Mouse (Mus musculus) kidney, postnatal 0 days (tissue): ENCODE measurements around the gene Wdr38. TPM values are rescaled to one million over a fixed set of nuclear protein-coding genes. Genes with fewer than 3 reads are reported as not detected.
"Not testable (repeated sequence)": the region's sequence is repeated elsewhere in the genome, so short reads cannot be mapped to it uniquely, and the experiment has no call there.

Experiments used
- ATAC-seq: fragments of 200-750 bp; cut with Nextera tagmentation; replicated peaks from 2 replicates; pipeline ENCODE4 v1.8.0; 2017; ENCODE audit warnings: low read depth, moderate number of reproducible peaks, moderate TSS enrichment, moderate library complexity; ENCODE audit not compliant: low FRiP score
- DNase-seq: peaks from one replicate; pipeline ENCODE4 v3.0.0-alpha.2; 2016; ENCODE audit warnings: low spot score
- H3K27ac ChIP-seq: fragments of 300-500 bp; sonication (generic); 2 replicates; pipeline ENCODE4 v1.5.1; 2014; ENCODE audit warnings: mild to moderate bottlenecking
- H3K27me3 ChIP-seq: fragments of 300-500 bp; sonication (generic); 2 replicates; pipeline ENCODE4 v1.6.1; 2014; ENCODE audit warnings: low read length, mixed read lengths; ENCODE audit not compliant: insufficient read depth
- H3K36me3 ChIP-seq: fragments of 300-500 bp; sonication (generic); 2 replicates; pipeline ENCODE4 v1.6.1; 2014; ENCODE audit warnings: low read length, mixed read lengths; ENCODE audit not compliant: insufficient read depth
- H3K4me1 ChIP-seq: fragments of 300-500 bp; sonication (generic); replicated peaks from 2 replicates; pipeline ENCODE4 v1.6.1; 2014; ENCODE audit warnings: antibody characterized with exemption, low read length, mixed read lengths; ENCODE audit not compliant: insufficient read depth
- H3K4me2 ChIP-seq: fragments of 300-500 bp; sonication (generic); 2 replicates; pipeline ENCODE4 v1.6.1; 2014; ENCODE audit warnings: mild to moderate bottlenecking, low read length, moderate library complexity, mixed read lengths
- H3K4me3 ChIP-seq: fragments of 300-500 bp; sonication (generic); replicated peaks from 2 replicates; pipeline ENCODE4 v1.5.1; 2014; ENCODE audit warnings: low read depth, low read length
- H3K9ac ChIP-seq: fragments of 300-500 bp; sonication (generic); 2 replicates; pipeline ENCODE4 v1.6.1; 2014; ENCODE audit warnings: low read depth, low read length
- H3K9me3 ChIP-seq: fragments of 300-500 bp; sonication (generic); replicated peaks from 2 replicates; pipeline ENCODE4 v1.6.1; 2016; ENCODE audit warnings: low read length, inconsistent platforms, mixed read lengths
- CTCF ChIP-seq: IDR thresholded peaks from 2 replicates; pipeline ENCODE4 v1.5.1; 2016; ENCODE audit warnings: antibody characterized with exemption, low read depth, mild to moderate bottlenecking, moderate library complexity
- WGBS: fragments of 180-500 bp; shearing (Covaris S2); extraction: QIAGEN DNeasy Blood & Tissue Kit; methylation state at CpG from one replicate; pipeline ENCODE4 v1.1.7; 2014; 5-methylcytosine and 5-hydroxymethylcytosine counted together
- polyA plus RNA-seq: library from polyadenylated mRNA; unstranded; fragments of >200 nt; fragmentation: Nextera tagmentation; extraction: Ambion mirVana; gene quantifications from 2 replicates; pipeline ENCODE4 v1.2.1, GENCODE M21; 2015

The Wdr38 gene
- polyA plus RNA-seq, 1 experiment from 2014 or later: 1.5 TPM

GRCm38 (mm10) chr2:39007865-39008264, 10.6 kb downstream of the Wdr38 start:
- Histone ChIP-seq H3K27ac (peak overlapping the region; percentile 97), H3K4me3 (peak overlapping the region; percentile 91), H3K9ac (peak overlapping the region; percentile 92), H3K36me3 (peaks cover 4% of the 10 kb centered on the region; the same call in 1 of the 2 replicates), H3K9me3 (no peaks in the 10 kb centered on the region), H3K27me3 (no peaks in the 10 kb centered on the region), H3K4me1 (peaks cover 16% of the 10 kb centered on the region), H3K4me2 (peak overlapping the region; percentile 94)
- TF ChIP-seq CTCF: peak; percentile 36
- under 1% methylated on average over 38 of the region's 44 CpGs for WGBS
- ATAC-seq (peak; percentile 87), DNase-seq (peak; percentile 96)

DNA sequence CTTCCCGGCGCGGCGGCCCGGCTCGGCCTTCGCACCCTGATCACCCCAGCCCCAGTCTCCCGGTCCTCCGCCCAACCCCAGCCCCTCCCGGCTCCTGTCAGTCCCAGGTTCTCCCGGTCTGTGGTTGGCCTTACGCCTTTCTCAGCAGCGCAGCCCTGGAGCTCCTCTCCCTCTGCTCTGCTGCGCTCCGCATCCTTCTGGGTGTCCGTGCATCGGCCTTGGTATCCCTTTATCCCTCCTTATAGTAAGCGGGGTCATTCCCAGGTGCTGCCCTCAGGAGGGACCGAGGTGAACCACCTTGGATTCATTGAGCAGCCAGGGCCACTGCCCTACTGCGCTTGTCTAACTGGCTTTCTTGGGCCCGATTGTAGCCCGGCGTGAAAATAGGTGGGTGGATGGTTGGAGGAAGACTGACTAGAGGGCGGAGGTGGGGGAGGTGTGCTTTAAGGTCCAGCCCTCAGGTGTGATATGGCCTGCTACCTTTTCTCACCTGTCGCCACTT, 11.1 kb downstream of the Wdr38 start:
- DNase-seq (peak; percentile 46), ATAC-seq (peak; percentile 62)
- H3K9me3 ChIP-seq: no peaks in the 10 kb centered on the region
- 0 out of 2 replicates have a peak, but pooled peaks have one; percentile 1 for TF ChIP-seq CTCF
- H3K36me3 ChIP-seq: peaks cover 3% of the 10 kb centered on the region
- H3K4me1 ChIP-seq: peaks cover 12% of the 10 kb centered on the region
- peak overlapping the region; percentile 91 for H3K4me3 ChIP-seq
- WGBS: under 1% methylated on average over 25 of the region's 25 CpGs
- peak overlapping the region; percentile 94 for H3K4me2 ChIP-seq
- H3K27ac ChIP-seq: peak overlapping the region; percentile 97
- no peaks in the 10 kb centered on the region for H3K27me3 ChIP-seq
- peak overlapping the region; percentile 92 for H3K9ac ChIP-seq

DNA sequence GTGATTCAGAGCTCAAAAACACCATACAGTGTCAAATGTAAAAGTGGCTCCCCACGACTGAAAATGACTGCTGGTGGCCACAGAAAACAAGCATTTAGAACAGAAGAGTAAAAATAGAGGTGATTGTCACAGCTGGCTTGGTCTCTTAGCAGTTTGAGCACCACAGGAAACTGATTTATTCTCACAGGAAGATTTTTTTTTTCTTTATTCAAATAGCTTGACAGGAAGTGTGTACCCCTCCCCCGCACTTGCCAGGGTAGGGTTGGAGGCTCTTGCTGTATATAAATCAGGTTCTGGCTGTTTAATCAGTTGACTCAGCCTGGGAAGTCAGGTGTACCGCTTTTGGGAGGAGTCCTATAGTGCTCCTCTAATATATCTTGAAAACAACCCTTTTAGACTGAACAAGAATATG, 11.7 kb downstream of the Wdr38 start:
- Histone ChIP-seq H3K4me3 (peak overlapping the region; percentile 91), H3K36me3 (peaks cover 8% of the 10 kb centered on the region), H3K27ac (peak overlapping the region; percentile 97), H3K27me3 (no peaks in the 10 kb centered on the region), H3K9ac (peak overlapping the region; percentile 92), H3K9me3 (no peaks in the 10 kb centered on the region), H3K4me1 (peaks cover 6% of the 10 kb centered on the region), H3K4me2 (peak overlapping the region; percentile 94)
- no peak for ATAC-seq
- DNase-seq: peak; percentile 81
- no peak for TF ChIP-seq CTCF
- WGBS: 3% methylated on average over 3 of the region's 3 CpGs

DNA sequence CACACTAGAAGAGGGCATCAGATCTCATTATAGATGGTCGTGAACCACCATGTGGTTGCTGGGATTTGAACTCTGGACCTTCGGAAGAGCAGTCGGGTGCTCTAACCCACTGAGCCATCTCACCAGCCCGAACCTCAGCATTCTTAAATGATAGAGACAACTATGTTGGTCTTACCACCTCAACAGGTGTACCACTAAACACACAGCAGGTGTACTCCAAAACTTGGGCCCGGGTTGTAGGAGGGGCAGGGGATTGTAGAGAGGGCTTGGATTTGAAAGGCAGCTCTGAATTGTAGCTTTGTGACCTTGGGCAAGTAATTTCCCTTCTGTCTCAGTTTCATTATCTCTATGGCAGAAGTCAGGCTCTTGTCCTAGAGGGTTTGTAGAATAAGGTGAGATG, 12.9 kb downstream of the Wdr38 start:
- ATAC-seq, H3K27ac ChIP-seq, H3K9me3 ChIP-seq, H3K27me3 ChIP-seq, H3K4me1 ChIP-seq, H3K4me3 ChIP-seq, H3K9ac ChIP-seq, H3K4me2 ChIP-seq, DNase-seq: not testable (repeated sequence)
- 94% methylated on average over 4 of the region's 5 CpGs for WGBS
- peaks cover 20% of the 10 kb centered on the region for H3K36me3 ChIP-seq

DNA sequence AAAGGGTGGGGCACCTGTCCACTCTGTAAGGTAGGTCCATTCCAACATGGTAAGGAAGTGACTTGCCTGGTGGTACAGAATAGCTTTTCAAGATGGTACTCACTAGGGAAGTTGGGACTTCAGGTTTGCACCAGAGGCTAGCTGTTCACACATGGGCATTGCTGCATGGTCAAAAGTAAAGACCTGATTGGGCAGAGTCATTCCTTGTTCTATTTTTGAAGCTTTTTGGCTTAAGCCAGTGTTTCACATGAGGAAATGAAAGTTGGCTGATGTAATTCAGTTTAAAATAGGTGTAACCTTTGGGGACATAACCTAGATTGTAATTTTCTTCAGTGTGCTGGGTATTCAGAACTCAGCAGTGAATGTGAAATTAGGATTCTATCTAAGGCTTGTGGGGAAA, 14.0 kb downstream of the Wdr38 start:
- H3K9me3 ChIP-seq: no peaks in the 10 kb centered on the region
- no peak overlapping the region for H3K4me3 ChIP-seq
- H3K36me3 ChIP-seq: peaks cover 28% of the 10 kb centered on the region
- H3K4me2 ChIP-seq: no peak overlapping the region
- DNase-seq (no peak), ATAC-seq (no peak)
- no peaks in the 10 kb centered on the region for H3K27me3 ChIP-seq
- H3K4me1 ChIP-seq: peaks cover 6% of the 10 kb centered on the region
- no peak overlapping the region for H3K27ac ChIP-seq
- no peak overlapping the region for H3K9ac ChIP-seq
- no peak for TF ChIP-seq CTCF

DNA sequence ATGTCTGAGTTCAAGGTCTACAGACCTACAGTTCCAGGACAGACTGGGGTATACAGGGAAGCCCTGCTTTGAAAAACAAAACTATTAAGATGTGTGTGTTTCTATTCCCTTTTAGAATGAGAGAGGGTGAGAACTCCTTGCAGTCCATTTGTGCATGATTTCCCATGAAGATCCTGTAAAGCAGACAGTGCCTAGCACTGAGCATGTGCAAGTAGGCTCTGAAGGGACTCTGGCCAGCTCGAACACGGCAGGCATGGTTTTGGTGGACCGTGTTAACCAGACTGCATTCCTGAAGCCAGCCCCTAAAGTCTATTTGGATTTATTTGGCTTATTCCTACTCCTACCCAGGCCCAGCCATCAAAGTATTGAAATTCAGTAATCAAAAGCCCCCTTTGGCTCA, 14.7 kb downstream of the Wdr38 start:
- H3K9me3 ChIP-seq: no peaks in the 10 kb centered on the region
- H3K4me2 ChIP-seq: no peak overlapping the region
- no peak for TF ChIP-seq CTCF
- no peak overlapping the region for H3K4me3 ChIP-seq
- ATAC-seq (no peak), DNase-seq (no peak)
- peaks cover 6% of the 10 kb centered on the region for H3K4me1 ChIP-seq
- H3K36me3 ChIP-seq: peaks cover 36% of the 10 kb centered on the region
- no peak overlapping the region for H3K27ac ChIP-seq
- no peaks in the 10 kb centered on the region for H3K27me3 ChIP-seq
- WGBS: 86% methylated on average over 3 of the region's 3 CpGs
- H3K9ac ChIP-seq: no peak overlapping the region

- Histone ChIP-seq H3K27ac (no peak overlapping the region), H3K9me3 (no peaks in the 10 kb centered on the region), H3K4me2 (no peak overlapping the region), H3K36me3 (peaks cover 37% of the 10 kb centered on the region), H3K9ac (no peak overlapping the region), H3K27me3 (no peaks in the 10 kb centered on the region), H3K4me1 (peaks cover 6% of the 10 kb centered on the region), H3K4me3 (no peak overlapping the region)
- ATAC-seq (no peak), DNase-seq (no peak)
- WGBS: 84% methylated on average over 7 of the region's 7 CpGs
- TF ChIP-seq CTCF: no peak
Observed at GRCm38 (mm10) chr2:39012768-39013279, 15.5 kb downstream of the Wdr38 start.
